In the genomic region with DNA sequence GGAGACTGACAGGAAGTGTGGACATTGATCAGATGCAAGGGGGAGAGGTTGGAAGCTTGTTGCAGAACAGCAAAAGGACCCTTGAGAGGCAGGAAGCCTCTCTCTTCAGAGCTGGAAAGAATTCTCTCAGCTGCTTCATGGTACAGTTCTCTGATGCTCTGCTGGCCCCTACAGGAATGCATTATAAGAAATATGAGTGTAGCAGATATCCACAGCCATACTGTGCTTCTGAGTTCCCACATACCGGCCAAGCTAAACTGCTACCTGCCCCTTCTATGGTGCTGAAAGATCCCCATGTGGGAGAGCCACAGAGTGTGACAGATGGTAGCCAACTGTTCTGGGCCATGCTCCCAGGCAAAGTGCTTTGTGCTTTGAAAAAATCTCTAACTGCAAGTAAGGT, we compare ENCODE assay signal across 8 mouse cellular contexts.
DNase-seq lines count a peak whose midpoint lies in the region; ATAC-seq lines count a peak whose summit lies in the region.

No protein-coding gene starts in this region.

- peaks cover 32% of the 10 kb centered on the region for H3K4me1 ChIP-seq in kidney, embryonic 15.5 days
- no peaks in the 10 kb centered on the region for H3K4me1 ChIP-seq in midbrain, embryonic 14.5 days (ENCODE audit: control insufficient read depth, insufficient read depth, low read length)

- H3K27ac ChIP-seq in kidney, embryonic 15.5 days = peak overlapping the region; percentile 59; the same call in 1 of the 2 replicates
- no peak overlapping the region for H3K27ac ChIP-seq in midbrain, embryonic 14.5 days (replicated peaks; ENCODE audit: low read depth, low read length)

- H3K36me3 ChIP-seq in kidney, embryonic 15.5 days = no peaks in the 10 kb centered on the region
- no peaks in the 10 kb centered on the region for H3K36me3 ChIP-seq in midbrain, embryonic 14.5 days (ENCODE audit: control insufficient read depth, insufficient read depth, low read length)

- no peak overlapping the region for H3K4me3 ChIP-seq in kidney, embryonic 15.5 days (replicated peaks)
- H3K4me3 ChIP-seq in midbrain, embryonic 14.5 days (replicated peaks; ENCODE audit: low read depth, low read length) = no peak overlapping the region

- H3K4me2 ChIP-seq in kidney, embryonic 15.5 days = no peak overlapping the region
- no peak overlapping the region for H3K4me2 ChIP-seq in midbrain, embryonic 14.5 days (ENCODE audit: low read length)

- 0 out of 2 replicates have a peak, but pooled peaks cover 2% of the 10 kb centered on the region for H3K27me3 ChIP-seq in kidney, embryonic 15.5 days
- H3K27me3 ChIP-seq in midbrain, embryonic 14.5 days (ENCODE audit: control insufficient read depth, insufficient read depth, low read length) = peaks cover 6% of the 10 kb centered on the region

- 6% methylated on average over 1 of the region's 1 CpGs for WGBS in kidney, embryonic 15.5 days
- 63% methylated on average over 1 of the region's 1 CpGs for WGBS in midbrain, embryonic 14.5 days

- no peak overlapping the region for H3K9ac ChIP-seq in kidney, embryonic 15.5 days
- no peak overlapping the region for H3K9ac ChIP-seq in midbrain, embryonic 14.5 days (replicated peaks; ENCODE audit: low read length)

- DNase-seq in kidney, adult 18-20 months = no peak
- peak; percentile 97 for DNase-seq in brain, adult 2 months (ENCODE audit: low read depth, low spot score)
- peak; percentile 10 to 11 for DNase-seq in frontal cortex, postnatal 14 days (ENCODE audit: low spot score in 2 of 2)
- DNase-seq in layer of hippocampus, adult 8-10 months (ENCODE audit: low spot score in 2 of 2) = peak; percentile 32 to 56
- DNase-seq in midbrain, embryonic 14.5 days = peak; percentile 42
- no peak for DNase-seq in spleen, postnatal 14 days (ENCODE audit: low spot score in 2 of 2)
- DNase-seq in adrenal gland, adult 18-20 months (ENCODE audit: low spot score in 2 of 2) = no peak

- ATAC-seq in kidney, embryonic 15.5 days (replicated peaks; ENCODE audit: low FRiP score) = peak; percentile 62
- no peak for ATAC-seq in midbrain, embryonic 14.5 days (ENCODE audit: low FRiP score, low TSS enrichment)

- H3K9me3 ChIP-seq in kidney, embryonic 15.5 days (replicated peaks) = no peaks in the 10 kb centered on the region
- no peaks in the 10 kb centered on the region for H3K9me3 ChIP-seq in midbrain, embryonic 14.5 days (ENCODE audit: control insufficient read depth, low read length)

Comparison
In these comparisons a context has a peak if more than half of its experiments do, and no peak if none do; other contexts are left out.
1. DNase-seq: peak in brain, adult 2 months (single experiment), frontal cortex, postnatal 14 days (2 of 2), layer of hippocampus, adult 8-10 months (2 of 2) and midbrain, embryonic 14.5 days (single experiment); none in kidney, adult 18-20 months (single experiment), spleen, postnatal 14 days (0 of 2) and adrenal gland, adult 18-20 months (0 of 2).